Mouse (Mus musculus): ENCODE results near the gene Gdf3.

Gene Gdf3

GRCm38 (mm10) chr6:122560427-122560826, 49.5 kb downstream of the Gdf3 start:
- POLR2A ChIA-PET = interaction anchor here (0.5 to 1.8 kb wide), 23 partner anchors 12 to 252 kb away, joined by 3 to 10 read pairs (median 4); partner anchors contain the start of genes Gdf3 (in 2 of the 4), Dppa3 (in 1 of the 4) and M6pr (in 1 of the 4)
- CTCF ChIA-PET = interaction anchor here (0.6 to 1.4 kb wide), 60 partner anchors 10 to 1150 kb away, joined by 3 to 14 read pairs (median 4); no protein-coding TSS in a partner anchor

DNA sequence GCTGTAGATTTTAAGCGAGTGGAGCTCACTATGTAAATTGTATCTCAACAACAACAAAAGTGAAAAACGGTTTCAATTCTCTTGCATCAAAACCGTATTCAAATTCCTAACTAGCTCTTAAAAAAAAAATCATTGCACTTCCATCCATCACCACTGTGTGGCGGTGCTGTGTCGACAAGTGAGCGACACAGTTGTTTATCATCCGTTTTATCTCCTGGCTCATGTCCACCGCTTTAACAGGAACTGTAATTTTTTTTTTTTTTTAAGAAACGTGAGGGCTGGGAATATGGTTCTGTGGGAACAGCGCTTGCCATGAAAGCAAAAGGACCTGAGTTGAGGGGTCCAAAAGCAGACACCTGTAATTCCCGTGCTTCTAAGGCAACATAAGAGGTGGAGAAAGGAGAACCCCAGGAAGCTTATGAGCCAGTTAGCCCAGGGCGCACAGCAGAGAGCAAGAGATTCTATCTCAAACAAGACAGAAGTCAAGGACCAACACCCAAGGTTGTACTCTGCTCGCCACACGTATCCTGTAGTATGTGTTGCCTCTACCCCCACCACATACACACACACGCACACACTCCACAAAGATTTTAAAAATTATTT, 52.8 kb downstream of the Gdf3 start:
- CTCF ChIA-PET = interaction anchor here (0.5 to 2.9 kb wide), 139 partner anchors 9 to 1855 kb away, joined by 3 to 34 read pairs (median 4); partner anchors contain the start of genes Gdf3 (in 2 of the 4) and M6pr (in 1 of the 4)
- POLR2A ChIA-PET = interaction anchor here (0.5 to 2.8 kb wide), 31 partner anchors 9 to 269 kb away, joined by 3 to 23 read pairs (median 4); no protein-coding TSS in a partner anchor
